Mouse (Mus musculus) hindbrain, embryonic 14.5 days (tissue): ENCODE data around the gene Dnajb5. TPM values are rescaled to one million over a fixed set of nuclear protein-coding genes. Genes with fewer than 3 reads are reported as not detected.
A peak's percentile ranks its signal among the peaks of the same experiment; 100 is the strongest.

Source experiments
- ATAC-seq: fragments of 200-750 bp; cut with Nextera tagmentation; 2 replicates; pipeline ENCODE4 v1.8.0; 2017; ENCODE audit warnings: moderate number of reproducible peaks, mild to moderate bottlenecking, moderate TSS enrichment, moderate library complexity; ENCODE audit not compliant: low FRiP score
- DNase-seq: peaks from one replicate; pipeline ENCODE4 v3.0.0-alpha.2; 2015; ENCODE audit warnings: low spot score
- H3K27ac ChIP-seq: fragments of 300-500 bp; sonication (generic); 2 replicates; pipeline ENCODE4 v1.5.1; 2014; ENCODE audit warnings: mild to moderate bottlenecking, moderate library complexity
- H3K27me3 ChIP-seq: fragments of 300-500 bp; sonication (generic); 2 replicates; pipeline ENCODE4 v1.6.1; 2014; ENCODE audit warnings: mild to moderate bottlenecking, low read length, mixed read lengths; ENCODE audit not compliant: control insufficient read depth, insufficient read depth
- H3K36me3 ChIP-seq: fragments of 300-500 bp; sonication (generic); replicated peaks from 2 replicates; pipeline ENCODE4 v1.6.1; 2014; ENCODE audit not compliant: control insufficient read depth, insufficient read depth
- H3K4me1 ChIP-seq: fragments of 300-500 bp; sonication (generic); replicated peaks from 2 replicates; pipeline ENCODE4 v1.6.1; 2014; ENCODE audit warnings: antibody characterized with exemption, low read length, mixed read lengths; ENCODE audit not compliant: control insufficient read depth, insufficient read depth
- H3K4me2 ChIP-seq: fragments of 300-500 bp; sonication (generic); replicated peaks from 2 replicates; pipeline ENCODE4 v1.6.1; 2014; ENCODE audit warnings: mild to moderate bottlenecking, moderate library complexity
- H3K4me3 ChIP-seq: fragments of 300-500 bp; sonication (generic); replicated peaks from 2 replicates; pipeline ENCODE4 v1.5.1; 2014; ENCODE audit warnings: mild to moderate bottlenecking, low read length
- H3K9ac ChIP-seq: fragments of 300-500 bp; sonication (generic); 2 replicates; pipeline ENCODE4 v1.6.1; 2014
- H3K9me3 ChIP-seq: fragments of 300-500 bp; sonication (generic); 2 replicates; pipeline ENCODE4 v1.6.1; 2016; ENCODE audit warnings: low read length; ENCODE audit not compliant: control insufficient read depth
- WGBS: fragments of 180-500 bp; shearing (Covaris S2); extraction: QIAGEN DNeasy Blood & Tissue Kit; methylation state at CpG from one replicate; pipeline ENCODE4 v1.1.7; 2014; 5-methylcytosine and 5-hydroxymethylcytosine counted together
- polyA plus RNA-seq: library from polyadenylated mRNA; unstranded; fragments of >200 nt; fragmentation: Nextera tagmentation; extraction: Ambion mirVana; gene quantifications from 2 replicates; pipeline ENCODE4 v1.2.1, GENCODE M21; 2014

Gene Dnajb5
- polyA plus RNA-seq, 1 experiment from 2014 or later: 38.5 TPM

DNA sequence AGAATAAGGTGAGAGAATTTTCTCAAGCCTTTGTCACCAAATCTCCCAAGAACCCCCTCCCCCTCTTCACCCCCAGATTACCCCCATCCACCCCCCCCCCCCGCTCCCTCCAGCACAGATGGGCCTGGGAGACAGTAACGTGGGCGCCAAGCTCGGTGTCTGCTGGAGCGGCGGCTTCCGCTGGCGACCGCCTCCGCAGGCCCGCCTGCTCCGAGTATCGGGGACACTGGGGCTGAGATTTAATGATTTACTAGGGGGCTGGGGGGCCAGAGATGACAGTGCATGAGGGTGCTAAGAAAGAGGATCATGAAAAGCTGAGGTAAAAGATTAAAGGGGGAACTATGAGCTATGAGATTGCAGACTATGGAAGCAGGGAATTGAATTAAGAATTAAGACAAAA lies 1.1 kb upstream of the Dnajb5 start:
- 0 out of 2 replicates have a peak overlapping the region, but pooled peaks have one; percentile 91 for H3K4me2 ChIP-seq
- no peaks in the 10 kb centered on the region for H3K27me3 ChIP-seq
- no peak overlapping the region for H3K4me3 ChIP-seq
- peaks cover 59% of the 10 kb centered on the region for H3K4me1 ChIP-seq
- H3K27ac ChIP-seq: peak overlapping the region; percentile 89
- H3K36me3 ChIP-seq: peaks cover 6% of the 10 kb centered on the region; the same call in 1 of the 2 replicates
- no peak for ATAC-seq
- no peaks in the 10 kb centered on the region for H3K9me3 ChIP-seq
- 29% methylated on average over 13 of the region's 13 CpGs for WGBS
- H3K9ac ChIP-seq: 0 out of 2 replicates have a peak overlapping the region, but pooled peaks have one; percentile 35
- no peak for DNase-seq

DNA sequence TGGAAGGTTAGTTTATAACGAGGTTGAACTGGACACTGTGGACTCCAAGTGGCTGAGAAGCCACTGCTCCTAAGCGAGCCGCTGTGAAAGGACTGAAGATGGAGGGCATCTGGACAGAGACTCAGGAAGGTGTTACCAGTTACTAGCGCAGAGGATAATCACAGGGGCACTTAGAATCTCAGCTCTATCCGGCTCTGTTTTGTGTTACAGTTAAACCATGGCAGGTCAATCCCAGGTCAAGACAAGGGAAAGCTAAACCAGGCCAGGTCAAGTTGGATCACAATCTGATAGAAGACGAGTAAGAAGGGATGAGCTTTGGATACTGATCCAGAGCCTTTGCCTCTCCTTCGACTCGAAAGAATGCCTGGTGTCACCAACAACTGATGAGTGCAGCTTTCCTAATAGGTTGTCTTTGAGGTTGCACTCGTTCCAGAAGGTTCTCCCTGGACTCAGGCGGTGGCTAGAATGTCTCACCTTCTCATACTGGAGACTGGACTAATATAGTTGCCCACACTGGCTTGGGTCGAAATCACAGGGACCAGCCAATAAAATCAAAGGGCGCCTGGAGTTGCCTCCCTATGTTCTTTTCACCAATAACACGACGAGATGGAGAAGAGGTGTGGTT lies 451 bp upstream of the Dnajb5 start:
- WGBS: 12% methylated on average over 14 of the region's 14 CpGs
- Histone ChIP-seq H3K27me3 (no peaks in the 10 kb centered on the region), H3K4me3 (peak overlapping the region; percentile 85), H3K4me2 (peak overlapping the region; percentile 91), H3K36me3 (peaks cover 10% of the 10 kb centered on the region; the same call in 1 of the 2 replicates), H3K4me1 (peaks cover 64% of the 10 kb centered on the region), H3K27ac (peak overlapping the region; percentile 82), H3K9ac (peak overlapping the region; percentile 98; the same call in 1 of the 2 replicates), H3K9me3 (no peaks in the 10 kb centered on the region)
- no peak for ATAC-seq
- DNase-seq: no peak

DNA sequence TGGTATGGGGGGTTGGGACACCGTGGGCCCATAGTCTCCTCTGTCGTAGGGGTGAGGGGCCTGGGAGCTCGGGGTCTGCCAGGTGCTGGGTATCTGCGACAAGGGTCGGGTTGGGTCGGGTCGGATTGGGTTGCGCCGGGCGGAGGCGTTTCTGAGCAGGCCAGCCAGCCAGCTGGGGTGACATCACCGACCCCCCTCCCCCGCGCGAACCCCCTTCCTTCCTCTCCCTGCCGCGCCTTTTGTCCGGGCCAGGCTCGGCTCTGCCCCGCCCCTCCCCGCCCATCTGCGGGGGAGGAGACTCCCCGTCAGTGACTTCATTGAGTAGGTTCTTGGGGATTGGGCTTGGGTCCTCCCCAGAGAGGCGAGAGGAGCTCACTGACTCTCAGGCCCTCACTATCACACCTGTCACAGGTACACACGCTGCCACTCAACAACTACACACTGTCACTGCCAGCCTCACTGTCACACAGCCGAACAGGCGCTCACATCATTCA lies 498 bp downstream of the Dnajb5 start:
- 1% methylated on average over 19 of the region's 27 CpGs for WGBS

DNA sequence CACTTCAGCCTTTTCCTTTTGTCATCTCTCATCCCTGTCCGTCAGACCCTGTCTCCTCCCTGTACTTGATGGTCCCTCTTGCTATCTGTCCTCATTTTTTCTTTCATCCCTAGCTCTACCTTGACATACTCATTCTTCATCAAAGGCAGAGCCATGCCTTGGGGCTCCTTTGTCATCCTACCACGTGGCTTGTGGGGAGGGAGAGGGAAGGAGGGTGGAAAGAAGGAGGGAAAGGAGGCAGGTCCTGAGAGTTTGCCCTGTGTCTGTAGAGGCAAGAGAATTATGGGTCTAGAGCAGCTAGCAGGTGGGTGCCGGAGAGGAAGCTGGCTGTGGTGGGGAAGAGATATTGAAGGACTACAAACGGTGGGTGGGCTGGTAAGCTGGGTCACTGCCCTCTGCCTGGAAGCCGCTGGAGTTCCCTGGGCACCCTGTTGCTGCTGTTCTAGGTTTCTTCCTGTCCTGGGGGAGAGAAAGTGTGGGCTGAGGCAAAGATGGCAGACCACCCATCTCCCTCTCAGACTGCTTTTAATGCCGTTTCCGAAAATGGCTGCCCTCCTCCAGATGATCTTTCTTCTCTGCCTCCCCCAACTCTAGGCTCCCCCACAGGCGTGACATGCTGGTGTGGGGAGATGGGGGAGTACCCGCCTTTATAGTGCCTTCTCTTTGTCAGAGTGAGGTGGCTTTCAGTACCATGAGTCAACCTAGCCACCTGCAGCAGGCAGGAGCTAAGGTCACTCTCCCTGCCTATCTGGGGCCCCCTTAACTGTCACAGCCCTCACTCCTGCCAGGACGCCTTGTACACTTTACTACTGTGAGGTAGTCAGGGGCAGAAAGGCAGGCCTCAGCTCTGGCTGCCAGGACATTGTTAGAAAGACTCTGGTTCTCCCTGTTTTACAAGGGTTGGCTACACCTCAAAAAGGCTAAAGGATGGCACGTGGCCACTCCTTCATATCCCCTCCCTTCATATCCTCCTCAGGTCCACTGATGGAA lies 1.9 kb downstream of the Dnajb5 start:
- ATAC-seq: no peak
- no peak for DNase-seq
- Histone ChIP-seq H3K36me3 (peaks cover 30% of the 10 kb centered on the region), H3K4me2 (peak overlapping the region; percentile 91), H3K9ac (peak overlapping the region; percentile 98), H3K9me3 (no peaks in the 10 kb centered on the region), H3K4me3 (peak overlapping the region; percentile 85), H3K27me3 (no peaks in the 10 kb centered on the region), H3K4me1 (peaks cover 69% of the 10 kb centered on the region), H3K27ac (peak overlapping the region; percentile 98)
- WGBS: 48% methylated on average over 11 of the region's 11 CpGs

More for the DNA sequence above, 498 bp downstream of the Dnajb5 start:
- H3K36me3 ChIP-seq: peaks cover 17% of the 10 kb centered on the region
- no peaks in the 10 kb centered on the region for H3K27me3 ChIP-seq
- ATAC-seq (peak; percentile 57), DNase-seq (peak; percentile 79)
- H3K9me3 ChIP-seq: no peaks in the 10 kb centered on the region
- peak overlapping the region; percentile 98 for H3K9ac ChIP-seq
- peak overlapping the region; percentile 85 for H3K4me3 ChIP-seq
- H3K4me2 ChIP-seq: peak overlapping the region; percentile 91
- H3K27ac ChIP-seq: peak overlapping the region; percentile 98
- H3K4me1 ChIP-seq: peaks cover 73% of the 10 kb centered on the region

DNA sequence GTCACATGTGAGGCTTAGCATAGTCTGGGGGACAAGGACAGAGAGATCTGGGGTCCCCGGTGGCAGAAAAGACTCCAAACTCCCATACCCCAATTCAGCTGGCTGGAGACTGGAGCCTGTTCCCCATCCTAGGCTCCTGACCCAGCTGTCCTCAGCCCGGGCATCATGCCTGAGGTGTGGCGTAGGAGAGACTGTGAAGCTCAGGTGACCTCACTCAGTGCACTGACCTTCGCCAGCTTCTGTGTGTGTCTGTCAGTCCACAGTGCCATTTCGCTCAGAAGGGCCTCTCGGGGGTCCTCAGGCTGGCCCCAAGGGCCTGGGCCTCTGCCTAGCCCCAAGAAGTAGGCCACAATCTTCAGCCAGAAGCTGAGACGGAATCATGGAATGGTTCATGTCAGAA lies 2.9 kb downstream of the Dnajb5 start:
- Histone ChIP-seq H3K4me2 (peak overlapping the region; percentile 91), H3K27me3 (no peaks in the 10 kb centered on the region), H3K9me3 (no peaks in the 10 kb centered on the region), H3K36me3 (peaks cover 41% of the 10 kb centered on the region), H3K4me1 (peaks cover 59% of the 10 kb centered on the region), H3K4me3 (peak overlapping the region; percentile 85), H3K9ac (peak overlapping the region; percentile 98), H3K27ac (peak overlapping the region; percentile 98)
- WGBS: 78% methylated on average over 7 of the region's 7 CpGs
- DNase-seq: no peak
- no peak for ATAC-seq

DNA sequence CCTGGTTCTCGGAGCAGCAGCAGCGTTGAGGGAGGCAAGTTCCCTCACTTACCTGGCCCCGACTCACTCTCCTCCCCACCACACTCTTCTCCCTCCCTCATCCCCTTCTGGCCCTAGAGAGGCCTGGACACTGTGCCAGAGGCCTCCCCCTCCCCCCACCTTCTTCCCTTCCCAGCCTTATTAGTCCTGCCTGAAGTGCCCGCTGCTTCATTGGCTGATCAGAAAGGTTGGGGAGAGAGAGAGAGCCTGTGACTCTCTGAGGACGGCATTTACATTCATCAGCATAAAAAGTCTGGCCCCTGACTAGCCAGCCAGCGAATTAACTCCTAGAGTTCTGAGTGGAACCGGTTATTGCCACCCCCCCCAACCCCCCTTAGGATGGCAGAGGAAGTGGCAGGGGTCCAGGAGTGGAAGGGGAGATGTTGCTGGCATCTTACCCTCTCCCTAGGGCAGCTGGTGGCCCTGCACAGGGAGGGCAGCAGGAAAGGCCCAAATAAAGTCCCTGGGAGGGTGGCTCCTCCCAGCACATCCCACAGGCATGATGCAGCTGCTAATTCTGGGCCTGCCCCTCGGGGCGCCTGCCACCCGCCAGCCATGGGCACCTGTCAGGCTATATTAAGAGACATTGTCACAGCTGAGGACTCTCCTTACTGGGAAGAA lies 4.0 kb downstream of the Dnajb5 start:
- Histone ChIP-seq H3K27ac (peak overlapping the region; percentile 98), H3K4me1 (peaks cover 49% of the 10 kb centered on the region), H3K9ac (peak overlapping the region; percentile 98), H3K36me3 (peaks cover 48% of the 10 kb centered on the region), H3K9me3 (no peaks in the 10 kb centered on the region), H3K27me3 (no peaks in the 10 kb centered on the region), H3K4me3 (peak overlapping the region; percentile 85), H3K4me2 (peak overlapping the region; percentile 91)
- 10% methylated on average over 10 of the region's 10 CpGs for WGBS
- ATAC-seq (no peak), DNase-seq (peak; percentile 43)

DNA sequence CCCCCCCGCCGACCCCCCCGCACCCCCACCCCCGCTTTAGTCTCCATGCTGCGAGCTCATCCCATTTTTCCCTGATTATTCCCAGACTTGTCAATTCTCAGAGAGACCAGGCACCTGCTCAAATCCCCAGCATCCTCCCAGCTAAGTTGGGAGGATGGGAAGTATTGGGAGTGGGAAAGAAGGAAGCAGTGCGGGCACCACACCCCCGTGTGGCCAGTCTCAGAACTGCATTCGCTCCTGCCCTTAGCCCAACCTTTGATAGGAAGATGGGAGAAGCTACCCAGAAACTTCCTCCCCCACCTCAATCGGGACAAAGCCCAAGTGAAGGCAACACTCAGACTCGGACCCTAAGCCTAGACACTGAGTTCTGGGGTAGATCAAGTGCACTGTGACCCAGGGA lies 4.7 kb downstream of the Dnajb5 start:
- no peaks in the 10 kb centered on the region for H3K9me3 ChIP-seq
- H3K4me3 ChIP-seq: peak overlapping the region; percentile 85; the same call in 1 of the 2 replicates
- 10% methylated on average over 10 of the region's 10 CpGs for WGBS
- ATAC-seq (no peak), DNase-seq (peak; percentile 87)
- H3K9ac ChIP-seq: peak overlapping the region; percentile 98
- H3K36me3 ChIP-seq: peaks cover 54% of the 10 kb centered on the region
- no peaks in the 10 kb centered on the region for H3K27me3 ChIP-seq
- H3K4me1 ChIP-seq: peaks cover 41% of the 10 kb centered on the region
- peak overlapping the region; percentile 98 for H3K27ac ChIP-seq
- H3K4me2 ChIP-seq: peak overlapping the region; percentile 91

DNA sequence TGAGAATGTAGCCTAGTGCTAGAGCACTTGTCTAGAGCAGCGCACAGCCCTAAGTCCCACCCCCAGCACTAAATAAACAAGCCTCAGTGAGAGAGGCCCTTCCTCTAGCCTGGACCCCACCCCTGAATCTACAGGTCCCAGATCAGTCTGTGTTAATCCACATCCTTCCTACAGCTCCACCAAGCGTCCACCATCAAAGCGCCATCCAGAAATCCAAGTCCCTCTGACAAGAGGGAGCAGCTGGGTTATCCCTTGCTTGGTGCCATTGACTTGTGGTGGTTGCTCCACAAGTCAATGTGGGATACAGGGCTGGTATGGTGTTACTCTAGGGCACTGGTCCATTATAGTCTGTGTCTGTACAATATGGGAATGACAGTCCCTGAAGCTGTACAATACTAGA lies 5.6 kb downstream of the Dnajb5 start:
- 94% methylated on average over 3 of the region's 3 CpGs for WGBS
- Histone ChIP-seq H3K27me3 (no peaks in the 10 kb centered on the region), H3K9me3 (no peaks in the 10 kb centered on the region), H3K4me2 (no peak overlapping the region), H3K4me3 (no peak overlapping the region), H3K4me1 (peaks cover 40% of the 10 kb centered on the region), H3K9ac (peak overlapping the region; percentile 16; the same call in 1 of the 2 replicates), H3K36me3 (peaks cover 54% of the 10 kb centered on the region), H3K27ac (no peak overlapping the region)
- ATAC-seq (no peak), DNase-seq (no peak)
